Mouse (Mus musculus): ENCODE measurements around the gene Sufu. TPM values are rescaled to one million over a fixed set of nuclear protein-coding genes. Genes with fewer than 3 reads are reported as not detected.

Gene Sufu
- polyA plus RNA-seq, 1 experiment from 2014 or later: 29.1 TPM

DNA sequence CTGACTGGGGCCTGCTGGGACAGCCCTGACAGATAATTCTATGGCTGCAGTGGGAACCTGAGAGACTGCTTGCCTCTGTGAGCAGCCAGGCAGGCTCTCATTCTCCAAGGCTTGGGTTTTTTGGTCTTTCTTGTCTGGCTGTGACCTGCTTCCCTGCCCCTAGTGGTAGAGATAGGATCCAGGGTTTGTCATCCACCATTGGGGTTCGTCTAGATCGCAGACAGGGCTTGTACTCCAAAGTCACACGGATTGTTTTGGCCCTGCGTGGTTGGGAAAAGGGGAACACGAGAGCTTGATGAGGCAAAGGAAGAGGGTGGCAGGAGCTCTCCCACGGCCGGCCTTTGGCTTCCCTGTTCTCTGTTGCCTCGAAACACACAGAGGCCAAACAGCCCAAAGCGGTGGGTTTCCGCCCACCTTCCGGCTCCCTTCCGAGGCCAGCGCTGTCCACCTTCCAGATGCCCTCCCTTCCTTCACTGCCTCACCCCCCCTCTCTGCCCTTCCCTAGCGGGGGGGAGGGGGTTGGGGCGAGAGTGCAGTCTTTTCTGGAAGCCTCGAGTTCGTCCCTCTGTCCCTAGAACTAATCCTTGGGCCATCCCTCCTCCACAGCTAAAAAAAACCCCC is 86.3 kb downstream of the Sufu start:
- no peaks in the 10 kb centered on the region for H3K27me3 ChIP-seq (ENCODE audit: control insufficient read depth, insufficient read depth, low read length)
- H3K4me1 ChIP-seq (ENCODE audit: control insufficient read depth, insufficient read depth, low read length): peaks cover 21% of the 10 kb centered on the region
- ATAC-seq (ENCODE audit: low FRiP score, low TSS enrichment) (no peak), DNase-seq (peak; percentile 46)
- WGBS: 30% methylated on average over 16 of the region's 17 CpGs
- 0 out of 2 replicates have a peak overlapping the region, but pooled peaks have one; percentile 10 for H3K9ac ChIP-seq (replicated peaks; ENCODE audit: low read length)
- H3K9me3 ChIP-seq (ENCODE audit: control insufficient read depth, low read length): no peaks in the 10 kb centered on the region
- H3K36me3 ChIP-seq (ENCODE audit: control insufficient read depth, insufficient read depth, low read length): peaks cover 43% of the 10 kb centered on the region
- no peak overlapping the region for H3K4me2 ChIP-seq (ENCODE audit: low read length)
- H3K4me3 ChIP-seq (replicated peaks; ENCODE audit: low read depth, low read length): no peak overlapping the region
- no peak overlapping the region for H3K27ac ChIP-seq (replicated peaks; ENCODE audit: low read depth, low read length)

DNA sequence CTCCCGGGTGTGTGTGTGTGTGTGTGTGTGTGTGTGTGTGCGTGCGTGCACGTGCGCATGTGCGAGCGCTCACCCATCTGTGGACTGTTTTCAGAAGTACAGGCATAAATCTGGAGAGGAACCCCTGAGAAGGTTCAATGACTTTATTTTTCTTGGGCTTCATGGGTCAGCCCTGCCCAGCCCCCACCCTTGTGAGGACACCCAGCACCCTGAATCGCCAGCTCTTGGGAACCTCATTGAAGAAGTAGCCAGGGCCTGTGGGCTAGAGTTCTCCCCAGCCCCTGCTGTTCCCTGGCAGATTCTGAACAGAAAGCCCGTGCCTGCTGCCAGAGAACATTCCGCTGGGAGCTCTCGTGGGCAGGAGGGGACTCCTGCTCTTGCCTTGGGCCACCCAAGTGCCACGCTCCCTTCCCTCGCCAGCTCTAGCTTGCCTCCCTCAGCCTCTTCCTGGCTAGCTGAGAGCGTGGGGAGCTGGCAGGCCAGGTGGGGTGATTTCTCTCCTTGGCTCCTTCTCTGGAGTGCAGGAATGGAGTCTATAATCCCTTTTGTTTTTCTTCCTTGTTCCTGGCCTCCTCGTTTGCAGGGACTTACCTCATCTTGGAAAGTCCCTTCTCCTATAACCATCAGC is 87.1 kb downstream of the Sufu start:
- Histone ChIP-seq H3K4me1 (ENCODE audit: control insufficient read depth, insufficient read depth, low read length) (peaks cover 21% of the 10 kb centered on the region), H3K4me3 (replicated peaks; ENCODE audit: low read depth, low read length) (no peak overlapping the region), H3K9ac (replicated peaks; ENCODE audit: low read length) (no peak overlapping the region), H3K9me3 (ENCODE audit: control insufficient read depth, low read length) (no peaks in the 10 kb centered on the region), H3K4me2 (ENCODE audit: low read length) (no peak overlapping the region), H3K36me3 (ENCODE audit: control insufficient read depth, insufficient read depth, low read length) (peaks cover 37% of the 10 kb centered on the region), H3K27ac (replicated peaks; ENCODE audit: low read depth, low read length) (peak overlapping the region; percentile 16; the same call in 1 of the 2 replicates), H3K27me3 (ENCODE audit: control insufficient read depth, insufficient read depth, low read length) (no peaks in the 10 kb centered on the region)
- 69% methylated on average over 15 of the region's 15 CpGs for WGBS
- no peak for DNase-seq
- ATAC-seq (ENCODE audit: low FRiP score, low TSS enrichment): no peak

DNA sequence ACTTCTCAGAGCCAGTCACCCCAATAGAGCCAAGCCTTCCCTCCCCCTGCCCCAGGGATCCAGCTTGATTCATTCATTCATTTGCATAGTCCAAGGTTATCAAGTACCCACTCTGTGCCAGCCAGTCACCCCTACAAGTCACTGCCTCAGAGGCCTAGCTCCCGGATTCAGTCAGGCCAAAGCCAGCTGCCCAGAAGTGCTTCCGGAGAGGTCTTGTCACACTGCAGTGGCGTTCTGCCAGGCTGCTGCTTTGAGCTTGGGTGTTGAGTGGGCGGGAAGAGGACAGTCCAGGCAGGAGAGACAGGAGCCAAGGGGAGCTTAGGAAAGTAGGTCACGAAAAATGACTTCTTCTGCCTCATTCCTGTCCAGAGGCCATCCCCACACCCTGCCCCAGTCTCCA is 87.8 kb downstream of the Sufu start:
- DNase-seq: no peak
- H3K4me1 ChIP-seq (ENCODE audit: control insufficient read depth, insufficient read depth, low read length): peaks cover 21% of the 10 kb centered on the region
- H3K4me3 ChIP-seq (replicated peaks; ENCODE audit: low read depth, low read length): no peak overlapping the region
- H3K27ac ChIP-seq (replicated peaks; ENCODE audit: low read depth, low read length): 0 out of 2 replicates have a peak overlapping the region, but pooled peaks have one; percentile 16
- WGBS: 67% methylated on average over 5 of the region's 5 CpGs
- H3K9me3 ChIP-seq (ENCODE audit: control insufficient read depth, low read length): no peaks in the 10 kb centered on the region
- no peak overlapping the region for H3K9ac ChIP-seq (replicated peaks; ENCODE audit: low read length)
- no peak for ATAC-seq (ENCODE audit: low FRiP score, low TSS enrichment)
- H3K4me2 ChIP-seq (ENCODE audit: low read length): no peak overlapping the region
- H3K27me3 ChIP-seq (ENCODE audit: control insufficient read depth, insufficient read depth, low read length): no peaks in the 10 kb centered on the region
- peaks cover 31% of the 10 kb centered on the region for H3K36me3 ChIP-seq (ENCODE audit: control insufficient read depth, insufficient read depth, low read length)

DNA sequence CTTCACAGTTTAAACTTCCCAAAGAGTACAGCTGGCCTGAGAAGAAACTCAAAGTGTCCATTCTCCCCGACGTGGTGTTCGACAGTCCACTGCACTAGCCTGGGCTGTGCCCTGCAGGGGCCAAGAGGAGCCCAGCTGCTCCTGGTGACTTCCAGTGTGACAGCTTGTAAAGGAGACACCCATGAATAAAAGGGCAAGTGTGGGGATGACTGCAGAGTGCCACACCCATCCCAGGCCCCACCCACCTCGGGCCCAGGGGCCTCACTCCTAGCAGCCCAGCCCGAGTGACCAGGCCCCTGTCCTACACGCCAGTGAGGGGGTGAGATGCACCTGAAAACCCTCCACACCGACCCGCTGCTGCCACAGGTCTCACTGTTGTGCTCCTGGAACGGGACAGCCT is 89.2 kb downstream of the Sufu start:
- no peak overlapping the region for H3K4me3 ChIP-seq (replicated peaks; ENCODE audit: low read depth, low read length)
- 79% methylated on average over 9 of the region's 9 CpGs for WGBS

DNA sequence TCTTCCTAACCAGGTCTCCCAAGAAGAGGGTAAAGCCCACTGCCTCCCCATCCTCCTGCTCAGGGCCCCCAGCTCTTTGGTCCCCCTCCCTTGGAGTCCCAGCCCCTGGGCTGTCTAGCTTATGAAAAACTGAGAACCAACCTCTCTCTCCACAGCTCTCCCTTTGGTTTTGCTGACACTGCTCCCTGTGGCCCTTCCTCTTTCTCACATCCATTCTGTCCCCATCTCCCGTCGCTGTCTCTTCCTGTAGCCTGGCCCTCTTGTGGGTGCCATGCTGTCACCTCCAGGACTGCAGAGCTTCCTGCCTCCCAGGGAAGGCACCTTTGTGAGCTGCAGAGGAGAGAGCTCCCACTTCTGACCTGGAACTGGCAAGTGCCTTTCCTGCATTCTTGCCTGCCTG is 90.0 kb downstream of the Sufu start:
- H3K4me1 ChIP-seq (ENCODE audit: control insufficient read depth, insufficient read depth, low read length): peaks cover 10% of the 10 kb centered on the region; the same call in 1 of the 2 replicates
- DNase-seq (no peak), ATAC-seq (ENCODE audit: low FRiP score, low TSS enrichment) (no peak)
- no peak overlapping the region for H3K4me2 ChIP-seq (ENCODE audit: low read length)
- H3K36me3 ChIP-seq (ENCODE audit: control insufficient read depth, insufficient read depth, low read length): peaks cover 29% of the 10 kb centered on the region
- no peak overlapping the region for H3K9ac ChIP-seq (replicated peaks; ENCODE audit: low read length)
- WGBS: 68% methylated on average over 2 of the region's 2 CpGs
- no peaks in the 10 kb centered on the region for H3K27me3 ChIP-seq (ENCODE audit: control insufficient read depth, insufficient read depth, low read length)
- H3K27ac ChIP-seq (replicated peaks; ENCODE audit: low read depth, low read length): no peak overlapping the region
- H3K4me3 ChIP-seq (replicated peaks; ENCODE audit: low read depth, low read length): no peak overlapping the region
- no peaks in the 10 kb centered on the region for H3K9me3 ChIP-seq (ENCODE audit: control insufficient read depth, low read length)

More for the DNA sequence above, 89.2 kb downstream of the Sufu start:
- no peaks in the 10 kb centered on the region for H3K27me3 ChIP-seq (ENCODE audit: control insufficient read depth, insufficient read depth, low read length)
- peaks cover 19% of the 10 kb centered on the region for H3K4me1 ChIP-seq (ENCODE audit: control insufficient read depth, insufficient read depth, low read length)
- H3K27ac ChIP-seq (replicated peaks; ENCODE audit: low read depth, low read length): no peak overlapping the region
- no peak overlapping the region for H3K4me2 ChIP-seq (ENCODE audit: low read length)
- DNase-seq: no peak
- H3K9ac ChIP-seq (replicated peaks; ENCODE audit: low read length): no peak overlapping the region; the same call in 1 of the 2 replicates
- peaks cover 29% of the 10 kb centered on the region for H3K36me3 ChIP-seq (ENCODE audit: control insufficient read depth, insufficient read depth, low read length)
- no peak for ATAC-seq (ENCODE audit: low FRiP score, low TSS enrichment)
- H3K9me3 ChIP-seq (ENCODE audit: control insufficient read depth, low read length): no peaks in the 10 kb centered on the region

DNA sequence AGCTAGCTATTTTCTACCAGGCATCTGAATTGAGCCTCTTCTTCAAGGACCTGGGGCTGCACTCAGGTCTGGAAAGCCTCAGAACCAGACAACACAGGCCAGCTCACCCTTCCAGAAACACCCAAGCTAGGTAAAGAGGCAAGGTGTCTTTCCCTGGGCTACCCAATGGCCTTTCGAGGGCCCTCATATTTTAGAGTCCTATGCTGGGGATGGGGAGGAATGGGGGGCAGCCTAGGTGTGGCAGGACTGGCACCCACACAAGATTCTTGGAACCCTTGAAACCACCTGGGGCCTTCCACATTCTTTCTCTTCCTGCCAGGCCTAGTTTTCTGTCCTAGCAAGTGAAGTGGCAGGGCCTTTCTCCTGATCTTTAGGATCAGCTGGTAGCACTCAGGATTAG is 92.8 kb downstream of the Sufu start:
- Histone ChIP-seq H3K9me3 (ENCODE audit: control insufficient read depth, low read length) (no peaks in the 10 kb centered on the region), H3K27ac (replicated peaks; ENCODE audit: low read depth, low read length) (no peak overlapping the region), H3K9ac (replicated peaks; ENCODE audit: low read length) (no peak overlapping the region), H3K4me2 (ENCODE audit: low read length) (no peak overlapping the region), H3K27me3 (ENCODE audit: control insufficient read depth, insufficient read depth, low read length) (no peaks in the 10 kb centered on the region), H3K36me3 (ENCODE audit: control insufficient read depth, insufficient read depth, low read length) (peaks cover 29% of the 10 kb centered on the region), H3K4me1 (ENCODE audit: control insufficient read depth, insufficient read depth, low read length) (peaks cover 3% of the 10 kb centered on the region; the same call in 1 of the 2 replicates), H3K4me3 (replicated peaks; ENCODE audit: low read depth, low read length) (no peak overlapping the region)
- no peak for DNase-seq
- 91% methylated on average over 1 of the region's 1 CpGs for WGBS
- no peak for ATAC-seq (ENCODE audit: low FRiP score, low TSS enrichment)

DNA sequence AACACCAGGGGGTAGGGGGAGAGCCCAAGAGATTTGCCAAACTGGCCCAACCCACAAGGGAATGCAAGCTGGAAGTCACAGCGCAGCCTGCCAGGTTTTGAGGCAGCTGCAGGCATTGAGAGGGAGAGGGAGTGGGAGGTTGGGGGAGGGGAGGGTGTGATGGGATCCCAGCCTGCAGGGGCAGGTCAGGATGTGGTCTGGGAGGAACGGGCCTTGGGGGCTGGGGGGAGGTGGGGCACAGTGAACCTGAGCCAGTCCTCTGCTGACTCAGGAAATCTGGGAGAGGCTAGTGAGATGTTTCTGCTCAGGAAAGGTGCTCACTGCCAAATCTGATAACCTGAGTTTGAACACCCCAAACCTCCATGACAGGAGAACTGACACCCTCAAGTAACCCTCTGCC is 93.9 kb downstream of the Sufu start:
- H3K9ac ChIP-seq (replicated peaks; ENCODE audit: low read length): no peak overlapping the region
- H3K9me3 ChIP-seq (ENCODE audit: control insufficient read depth, low read length): no peaks in the 10 kb centered on the region
- 3% methylated on average over 2 of the region's 2 CpGs for WGBS
- ATAC-seq (ENCODE audit: low FRiP score, low TSS enrichment): no peak
- DNase-seq: peak; percentile 46
- H3K4me1 ChIP-seq (ENCODE audit: control insufficient read depth, insufficient read depth, low read length): peaks cover 3% of the 10 kb centered on the region; the same call in 1 of the 2 replicates
- no peaks in the 10 kb centered on the region for H3K27me3 ChIP-seq (ENCODE audit: control insufficient read depth, insufficient read depth, low read length)
- no peak overlapping the region for H3K27ac ChIP-seq (replicated peaks; ENCODE audit: low read depth, low read length)
- peaks cover 20% of the 10 kb centered on the region for H3K36me3 ChIP-seq (ENCODE audit: control insufficient read depth, insufficient read depth, low read length)
- H3K4me3 ChIP-seq (replicated peaks; ENCODE audit: low read depth, low read length): no peak overlapping the region
- no peak overlapping the region for H3K4me2 ChIP-seq (ENCODE audit: low read length)

DNA sequence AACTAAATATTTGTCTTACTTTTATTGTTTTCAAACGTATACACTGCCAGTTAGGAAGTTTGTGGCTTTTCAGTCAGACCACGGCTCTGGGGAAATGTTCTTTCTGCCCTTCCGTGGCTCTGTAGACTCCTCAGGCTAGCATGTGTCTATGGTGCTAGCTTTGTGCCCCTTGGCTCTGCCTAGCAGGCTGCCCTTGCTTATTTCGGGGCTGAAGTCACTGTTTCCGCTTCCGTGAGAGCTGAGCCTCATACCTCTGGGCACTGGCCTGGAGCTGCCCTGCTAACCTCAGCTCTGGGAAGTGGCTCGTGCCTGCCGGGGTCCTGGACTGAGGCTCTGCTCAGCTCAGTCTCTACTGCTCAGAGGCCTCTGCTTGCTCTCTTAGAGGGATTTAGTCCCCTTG is 98.4 kb downstream of the Sufu start:
- Histone ChIP-seq H3K9ac (replicated peaks; ENCODE audit: low read length) (no peak overlapping the region), H3K4me1 (ENCODE audit: control insufficient read depth, insufficient read depth, low read length) (peaks cover 6% of the 10 kb centered on the region; the same call in 1 of the 2 replicates), H3K27ac (replicated peaks; ENCODE audit: low read depth, low read length) (no peak overlapping the region), H3K9me3 (ENCODE audit: control insufficient read depth, low read length) (no peaks in the 10 kb centered on the region), H3K4me2 (ENCODE audit: low read length) (no peak overlapping the region), H3K4me3 (replicated peaks; ENCODE audit: low read depth, low read length) (no peak overlapping the region), H3K36me3 (ENCODE audit: control insufficient read depth, insufficient read depth, low read length) (no peaks in the 10 kb centered on the region), H3K27me3 (ENCODE audit: control insufficient read depth, insufficient read depth, low read length) (no peaks in the 10 kb centered on the region)
- 85% methylated on average over 8 of the region's 8 CpGs for WGBS
- DNase-seq (no peak), ATAC-seq (ENCODE audit: low FRiP score, low TSS enrichment) (no peak)

DNA sequence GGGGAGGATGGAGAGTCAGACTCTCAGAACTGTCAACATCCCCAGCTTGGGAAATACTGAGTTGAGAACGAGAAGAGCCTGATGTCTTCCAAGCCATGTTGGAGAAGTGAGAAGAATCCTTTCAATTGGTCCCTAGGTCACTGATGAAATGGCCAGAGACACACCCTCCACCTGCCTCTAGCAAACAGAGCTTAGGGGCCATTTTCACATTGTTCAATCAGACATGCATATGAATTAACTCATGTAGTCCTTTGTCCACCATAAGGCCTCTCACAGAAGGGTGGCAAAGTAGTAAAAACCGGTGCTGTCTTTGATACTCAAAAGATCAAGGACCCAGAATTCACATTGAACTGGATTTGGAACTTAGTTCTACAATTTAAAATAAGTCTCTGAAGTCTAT is 100.5 kb downstream of the Sufu start:
- 71% methylated on average over 2 of the region's 2 CpGs for WGBS
- no peak for ATAC-seq (ENCODE audit: low FRiP score, low TSS enrichment)
- Histone ChIP-seq H3K4me2 (ENCODE audit: low read length) (no peak overlapping the region), H3K4me3 (replicated peaks; ENCODE audit: low read depth, low read length) (no peak overlapping the region), H3K4me1 (ENCODE audit: control insufficient read depth, insufficient read depth, low read length) (0 out of 2 replicates have a peak, but pooled peaks cover 3% of the 10 kb centered on the region), H3K27me3 (ENCODE audit: control insufficient read depth, insufficient read depth, low read length) (no peaks in the 10 kb centered on the region), H3K36me3 (ENCODE audit: control insufficient read depth, insufficient read depth, low read length) (no peaks in the 10 kb centered on the region), H3K27ac (replicated peaks; ENCODE audit: low read depth, low read length) (no peak overlapping the region), H3K9ac (replicated peaks; ENCODE audit: low read length) (no peak overlapping the region), H3K9me3 (ENCODE audit: control insufficient read depth, low read length) (no peaks in the 10 kb centered on the region)
- no peak for DNase-seq

Measured in midbrain, embryonic 14.5 days (tissue).